Mouse (Mus musculus): ENCODE measurements at regions not wholly inside any gene's neighbourhood (a gene's known extent, or its start where the extent isn't known, plus 50 kb on each side); places are given as distances from the start of the nearest gene placed in this dataset.

GRCm38 (mm10) chr4:125177666-125178065 lies 50.0 kb upstream of the Zc3h12a start:
- ATAC-seq (ENCODE audit: extremely low read depth, insufficient number of reproducible peaks, low FRiP score, low TSS enrichment): no peak
- 59% methylated on average over 6 of the region's 6 CpGs for WGBS
- Histone ChIP-seq H3K9me3 (no peaks in the 10 kb centered on the region), H3K4me3 (no peak overlapping the region), H3K4me2 (no peak overlapping the region), H3K27me3 (replicated peaks) (peaks cover 10% of the 10 kb centered on the region), H3K36me3 (no peaks in the 10 kb centered on the region), H3K27ac (replicated peaks) (no peak overlapping the region), H3K4me1 (0 out of 2 replicates have a peak, but pooled peaks cover 4% of the 10 kb centered on the region), H3K9ac (no peak overlapping the region)
